Mouse (Mus musculus) liver, embryonic 11.5 days (tissue): ENCODE results near the gene Vps13c. TPM values are rescaled to one million over a fixed set of nuclear protein-coding genes. Genes with fewer than 3 reads are reported as not detected.

ENCODE experiments used
- ATAC-seq: fragments of 200-750 bp; cut with Nextera tagmentation; replicated peaks from 2 replicates; pipeline ENCODE4 v1.8.0; 2017; ENCODE audit warnings: moderate number of reproducible peaks, mild to moderate bottlenecking, moderate TSS enrichment, moderate library complexity; ENCODE audit not compliant: low FRiP score
- DNase-seq: peaks from one replicate; pipeline ENCODE4 v3.0.0-alpha.2; 2017; ENCODE audit warnings: low spot score
- H3K27ac ChIP-seq: fragments of 300-500 bp; sonication (generic); 2 replicates; pipeline ENCODE4 v1.5.1; 2014; ENCODE audit warnings: mild to moderate bottlenecking, low read depth, low read length, control low read depth
- H3K27me3 ChIP-seq: fragments of 300-500 bp; sonication (generic); replicated peaks from 2 replicates; pipeline ENCODE4 v1.6.1; 2014; ENCODE audit warnings: low read length, mixed read lengths; ENCODE audit not compliant: control insufficient read depth, insufficient read depth
- H3K36me3 ChIP-seq: fragments of 300-500 bp; sonication (generic); 2 replicates; pipeline ENCODE4 v1.6.1; 2014; ENCODE audit warnings: mild to moderate bottlenecking, low read length, moderate library complexity, mixed read lengths; ENCODE audit not compliant: control insufficient read depth, insufficient read depth
- H3K4me1 ChIP-seq: fragments of 300-500 bp; sonication (generic); replicated peaks from 2 replicates; pipeline ENCODE4 v1.6.1; 2014; ENCODE audit warnings: low read length, mixed read lengths; ENCODE audit not compliant: control insufficient read depth, insufficient read depth
- H3K4me2 ChIP-seq: fragments of 300-500 bp; sonication (generic); 2 replicates; pipeline ENCODE4 v1.6.1; 2014; ENCODE audit warnings: mild to moderate bottlenecking, control low read depth, moderate library complexity
- H3K4me3 ChIP-seq: fragments of 300-500 bp; sonication (generic); 2 replicates; pipeline ENCODE4 v1.5.1; 2014; ENCODE audit warnings: low read depth, low read length, control low read depth
- H3K9ac ChIP-seq: fragments of 300-500 bp; sonication (generic); 2 replicates; pipeline ENCODE4 v1.6.1; 2014; ENCODE audit warnings: low read depth, low read length, control low read depth
- H3K9me3 ChIP-seq: fragments of 300-500 bp; sonication (generic); 2 replicates; pipeline ENCODE4 v1.6.1; 2016; ENCODE audit warnings: low read length, inconsistent platforms, mixed read lengths; ENCODE audit not compliant: control insufficient read depth
- WGBS: fragments of 180-500 bp; shearing (Covaris S2); extraction: QIAGEN DNeasy Blood & Tissue Kit; methylation state at CpG from one replicate; pipeline ENCODE4 v1.1.7; 2014; 5-methylcytosine and 5-hydroxymethylcytosine counted together
- polyA plus RNA-seq: library from polyadenylated mRNA; unstranded; fragments of >200 nt; fragmentation: Nextera tagmentation; extraction: Ambion mirVana; gene quantifications from 2 replicates; pipeline ENCODE4 v1.2.1, GENCODE M21; 2014

Gene Vps13c
- polyA plus RNA-seq, 1 experiment from 2014 or later = 14.7 TPM

- Histone ChIP-seq H3K36me3 (peaks cover 8% of the 10 kb centered on the region; the same call in 1 of the 2 replicates), H3K27ac (peak overlapping the region; percentile 94), H3K4me1 (peaks cover 23% of the 10 kb centered on the region), H3K27me3 (no peaks in the 10 kb centered on the region), H3K9ac (peak overlapping the region; percentile 22), H3K9me3 (no peaks in the 10 kb centered on the region), H3K4me2 (peak overlapping the region; percentile 41), H3K4me3 (no peak overlapping the region)
- DNase-seq (no peak), ATAC-seq (peak; percentile 85)
- WGBS = 64% methylated on average over 11 of the region's 11 CpGs
Measured at GRCm38 (mm10) chr9:67878197-67878769, 38.1 kb downstream of the Vps13c start.

- DNase-seq = no peak
- Histone ChIP-seq H3K4me3 (no peak overlapping the region), H3K27me3 (no peaks in the 10 kb centered on the region), H3K36me3 (peaks cover 18% of the 10 kb centered on the region), H3K9me3 (no peaks in the 10 kb centered on the region), H3K4me2 (no peak overlapping the region), H3K27ac (no peak overlapping the region), H3K9ac (no peak overlapping the region), H3K4me1 (peaks cover 4% of the 10 kb centered on the region; the same call in 1 of the 2 replicates)
- WGBS = 94% methylated on average over 13 of the region's 13 CpGs
- ATAC-seq = no peak
Measured at GRCm38 (mm10) chr9:67883349-67883984, 43.3 kb downstream of the Vps13c start.

- peaks cover 1% of the 10 kb centered on the region; the same call in 1 of the 2 replicates for H3K4me1 ChIP-seq
- H3K4me2 ChIP-seq = no peak overlapping the region
- no peaks in the 10 kb centered on the region for H3K27me3 ChIP-seq
- ATAC-seq (no peak), DNase-seq (no peak)
- H3K36me3 ChIP-seq = peaks cover 16% of the 10 kb centered on the region
- H3K4me3 ChIP-seq = no peak overlapping the region
- no peak overlapping the region for H3K9ac ChIP-seq
- H3K9me3 ChIP-seq = no peaks in the 10 kb centered on the region
- H3K27ac ChIP-seq = no peak overlapping the region
- WGBS = 79% methylated on average over 3 of the region's 3 CpGs
Measured at GRCm38 (mm10) chr9:67884095-67884494, 43.9 kb downstream of the Vps13c start.

- Histone ChIP-seq H3K4me1 (no peaks in the 10 kb centered on the region), H3K27me3 (no peaks in the 10 kb centered on the region), H3K36me3 (peaks cover 10% of the 10 kb centered on the region), H3K4me2 (no peak overlapping the region), H3K9ac (no peak overlapping the region), H3K27ac (no peak overlapping the region), H3K9me3 (no peaks in the 10 kb centered on the region), H3K4me3 (no peak overlapping the region)
- ATAC-seq = no peak
- DNase-seq = no peak
- WGBS = 80% methylated on average over 4 of the region's 4 CpGs
Measured at GRCm38 (mm10) chr9:67886981-67887720, 47.0 kb downstream of the Vps13c start.

- Histone ChIP-seq H3K9ac (no peak overlapping the region), H3K9me3 (no peaks in the 10 kb centered on the region), H3K36me3 (peaks cover 15% of the 10 kb centered on the region), H3K4me1 (no peaks in the 10 kb centered on the region), H3K4me2 (no peak overlapping the region), H3K4me3 (no peak overlapping the region), H3K27me3 (no peaks in the 10 kb centered on the region), H3K27ac (no peak overlapping the region)
- DNase-seq (no peak), ATAC-seq (no peak)
- 90% methylated on average over 1 of the region's 1 CpGs for WGBS
Measured at GRCm38 (mm10) chr9:67893474-67893873, 53.3 kb downstream of the Vps13c start.

GRCm38 (mm10) chr9:67896646-67897295 is 56.6 kb downstream of the Vps13c start:
- ATAC-seq (no peak), DNase-seq (no peak)
- Histone ChIP-seq H3K9ac (no peak overlapping the region), H3K36me3 (peaks cover 22% of the 10 kb centered on the region), H3K4me1 (no peaks in the 10 kb centered on the region), H3K27me3 (no peaks in the 10 kb centered on the region), H3K9me3 (no peaks in the 10 kb centered on the region), H3K27ac (no peak overlapping the region), H3K4me3 (no peak overlapping the region), H3K4me2 (no peak overlapping the region)
- WGBS = 86% methylated on average over 12 of the region's 12 CpGs

- Histone ChIP-seq H3K27me3 (no peaks in the 10 kb centered on the region), H3K36me3 (peaks cover 18% of the 10 kb centered on the region), H3K4me1 (no peaks in the 10 kb centered on the region), H3K9me3 (no peaks in the 10 kb centered on the region), H3K4me2 (no peak overlapping the region), H3K9ac (no peak overlapping the region), H3K4me3 (no peak overlapping the region), H3K27ac (no peak overlapping the region)
- ATAC-seq = no peak
- no peak for DNase-seq
- 88% methylated on average over 5 of the region's 5 CpGs for WGBS
Measured at GRCm38 (mm10) chr9:67900398-67900797, 60.2 kb downstream of the Vps13c start.

GRCm38 (mm10) chr9:67904355-67904754 is 64.2 kb downstream of the Vps13c start:
- Histone ChIP-seq H3K4me1 (no peaks in the 10 kb centered on the region), H3K27me3 (no peaks in the 10 kb centered on the region), H3K4me2 (no peak overlapping the region), H3K27ac (no peak overlapping the region), H3K4me3 (no peak overlapping the region), H3K9ac (no peak overlapping the region), H3K9me3 (no peaks in the 10 kb centered on the region), H3K36me3 (peaks cover 20% of the 10 kb centered on the region)
- WGBS = 85% methylated on average over 6 of the region's 6 CpGs
- ATAC-seq (no peak), DNase-seq (no peak)
